Mouse (Mus musculus) lung, postnatal 0 days (tissue): ENCODE measurements around the gene 9330161L09Rik.

Experiments used
- CTCF ChIP-seq: IDR thresholded peaks from 2 replicates; pipeline ENCODE4 v1.5.1; 2016; ENCODE audit warnings: antibody characterized with exemption, mild to moderate bottlenecking
- EP300 ChIP-seq: IDR thresholded peaks from 2 replicates; pipeline ENCODE4 v1.6.1; 2016; ENCODE audit warnings: antibody characterized with exemption, mild to moderate bottlenecking, control low read depth

GRCm38 (mm10) chr12:103388505-103389347, 18.9 kb downstream of the 9330161L09Rik start, which contains the start of gene Otub2:
- TF ChIP-seq CTCF (no peak), EP300 (no peak)
